In the genomic region with DNA sequence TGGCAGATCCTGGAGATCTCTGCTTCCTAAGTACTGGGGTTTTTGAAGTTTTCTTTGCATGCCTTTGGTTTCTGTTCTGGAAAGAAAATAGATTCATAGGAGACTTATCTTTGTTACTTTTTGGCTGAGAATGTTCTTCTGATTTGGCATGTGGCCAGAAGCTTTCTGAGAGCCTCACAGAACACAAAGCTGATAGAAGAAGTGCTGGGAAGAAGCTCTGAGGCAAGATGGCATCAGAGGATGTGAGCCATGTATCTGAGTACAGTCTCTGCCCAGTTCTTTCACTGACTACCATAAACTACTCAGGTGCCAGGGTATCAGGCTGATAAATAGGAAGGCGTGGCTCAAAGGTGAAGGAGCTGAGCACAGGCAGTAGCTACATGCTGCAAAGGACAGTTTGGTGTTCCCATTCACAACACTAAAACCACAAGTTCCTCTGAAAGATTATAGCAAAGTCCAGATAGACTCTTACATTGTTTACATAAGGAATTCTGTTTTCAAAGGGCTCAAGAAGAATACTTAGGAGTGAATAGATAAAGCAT, we compare ENCODE assay signal across 16 mouse cellular contexts. TPM values are rescaled to one million over a fixed set of nuclear protein-coding genes. Genes with fewer than 3 reads are reported as not detected.
DNase-seq lines count a peak whose midpoint lies in the region; ATAC-seq and TF ChIP-seq lines count a peak whose summit lies in the region.
"Had no signal": no experiment of that assay in that cellular context is flagged by ENCODE, and none has a peak within 500 bp of the region (broad histone marks: within the 10 kb centered on the region; RNA-seq: fewer than 3 reads in every experiment).

No protein-coding gene starts in this region.

- peak; percentile 31 for DNase-seq in hindbrain, postnatal 0 days (ENCODE audit: low spot score)
- peak; percentile 61 for DNase-seq in brain, adult 2 months (ENCODE audit: low read depth, low spot score)
- DNase-seq in midbrain, embryonic 11.5 days (ENCODE audit: low spot score, missing footprints), result no peak
- DNase-seq: adrenal gland, postnatal 14 days; cerebellum, adult 18-20 months; heart, postnatal 36 days; kidney, adult 8-10 months; layer of hippocampus, postnatal 36 days; thymus, postnatal 14 days had no signal

- H3K27ac ChIP-seq in hindbrain, postnatal 0 days, result no peak overlapping the region
- no peak overlapping the region for H3K27ac ChIP-seq in hindbrain, embryonic 12.5 days
- H3K27ac ChIP-seq in neural tube, embryonic 15.5 days (replicated peaks), result peak overlapping the region; percentile 41; the same call in 1 of the 2 replicates
- H3K27ac ChIP-seq in midbrain, embryonic 11.5 days (ENCODE audit: low read depth, low read length), result no peak overlapping the region
- H3K27ac ChIP-seq: lung, embryonic 15.5 days; midbrain, embryonic 15.5 days had no signal

- no peak overlapping the region for H3K9ac ChIP-seq in hindbrain, postnatal 0 days (replicated peaks; ENCODE audit: low read length)
- H3K9ac ChIP-seq in hindbrain, embryonic 12.5 days, result no peak overlapping the region
- no peak overlapping the region for H3K9ac ChIP-seq in neural tube, embryonic 15.5 days (replicated peaks)
- H3K9ac ChIP-seq in midbrain, embryonic 11.5 days (ENCODE audit: low read length), result no peak overlapping the region
- H3K9ac ChIP-seq: lung, embryonic 15.5 days; midbrain, embryonic 15.5 days had no signal

- H3K27me3 ChIP-seq in hindbrain, postnatal 0 days (ENCODE audit: insufficient read depth, low read length), result no peaks in the 10 kb centered on the region
- no peaks in the 10 kb centered on the region for H3K27me3 ChIP-seq in hindbrain, embryonic 12.5 days
- H3K27me3 ChIP-seq in megakaryocyte, embryonic 14.5 days (replicated peaks), result no peaks in the 10 kb centered on the region
- H3K27me3 ChIP-seq in neural tube, embryonic 15.5 days (replicated peaks), result no peaks in the 10 kb centered on the region
- no peaks in the 10 kb centered on the region for H3K27me3 ChIP-seq in midbrain, embryonic 11.5 days (ENCODE audit: control insufficient read depth, insufficient read depth, low read length)
- H3K27me3 ChIP-seq: lung, embryonic 15.5 days; midbrain, embryonic 15.5 days had no signal

- H3K4me3 ChIP-seq in hindbrain, postnatal 0 days (ENCODE audit: low read length), result no peak overlapping the region
- no peak overlapping the region for H3K4me3 ChIP-seq in hindbrain, embryonic 12.5 days
- H3K4me3 ChIP-seq in megakaryocyte, embryonic 14.5 days (replicated peaks), result peak overlapping the region; percentile 2
- no peak overlapping the region for H3K4me3 ChIP-seq in neural tube, embryonic 15.5 days (replicated peaks)
- H3K4me3 ChIP-seq in midbrain, embryonic 11.5 days (ENCODE audit: low read depth, low read length), result no peak overlapping the region
- H3K4me3 ChIP-seq: lung, embryonic 15.5 days; midbrain, embryonic 15.5 days had no signal

- H3K9me3 ChIP-seq in hindbrain, postnatal 0 days (ENCODE audit: low read length), result no peaks in the 10 kb centered on the region
- no peaks in the 10 kb centered on the region for H3K9me3 ChIP-seq in hindbrain, embryonic 12.5 days (replicated peaks)
- no peaks in the 10 kb centered on the region for H3K9me3 ChIP-seq in megakaryocyte, embryonic 14.5 days
- no peaks in the 10 kb centered on the region for H3K9me3 ChIP-seq in neural tube, embryonic 15.5 days (replicated peaks)
- H3K9me3 ChIP-seq in midbrain, embryonic 11.5 days (ENCODE audit: control insufficient read depth, low read length), result no peaks in the 10 kb centered on the region
- H3K9me3 ChIP-seq: lung, embryonic 15.5 days; midbrain, embryonic 15.5 days had no signal

- no peak overlapping the region for H3K4me2 ChIP-seq in hindbrain, postnatal 0 days (ENCODE audit: low read depth, low read length)
- no peak overlapping the region for H3K4me2 ChIP-seq in hindbrain, embryonic 12.5 days (replicated peaks)
- H3K4me2 ChIP-seq in neural tube, embryonic 15.5 days, result no peak overlapping the region
- no peak overlapping the region for H3K4me2 ChIP-seq in midbrain, embryonic 11.5 days
- H3K4me2 ChIP-seq: lung, embryonic 15.5 days; midbrain, embryonic 15.5 days had no signal

- ATAC-seq in hindbrain, postnatal 0 days, result no peak
- ATAC-seq in hindbrain, embryonic 12.5 days (ENCODE audit: low FRiP score), result no peak
- no peak for ATAC-seq in megakaryocyte, adult 5-6 weeks (ENCODE audit: poor library complexity, severe bottlenecking)
- no peak for ATAC-seq in neural tube, embryonic 15.5 days (ENCODE audit: low FRiP score)
- ATAC-seq in midbrain, embryonic 11.5 days (ENCODE audit: low FRiP score), result no peak
- ATAC-seq in inflammation-experienced regulatory T-cells, adult 6 months, result no peak
- ATAC-seq: midbrain, embryonic 15.5 days had no signal

- H3K4me1 ChIP-seq in hindbrain, postnatal 0 days (ENCODE audit: insufficient read depth, low read length), result no peaks in the 10 kb centered on the region
- no peaks in the 10 kb centered on the region for H3K4me1 ChIP-seq in hindbrain, embryonic 12.5 days
- H3K4me1 ChIP-seq in megakaryocyte, embryonic 14.5 days, result peaks cover 47% of the 10 kb centered on the region
- H3K4me1 ChIP-seq in neural tube, embryonic 15.5 days, result peaks cover 16% of the 10 kb centered on the region
- no peaks in the 10 kb centered on the region for H3K4me1 ChIP-seq in midbrain, embryonic 11.5 days (ENCODE audit: control insufficient read depth, insufficient read depth, low read length)
- H3K4me1 ChIP-seq: midbrain, embryonic 15.5 days had no signal

- TF ChIP-seq CTCF in hindbrain, postnatal 0 days (IDR thresholded peaks at IDR 0.05; ENCODE audit: low read depth), result no peak

- H3K36me3 ChIP-seq in hindbrain, postnatal 0 days (ENCODE audit: insufficient read depth, low read length), result no peaks in the 10 kb centered on the region
- H3K36me3 ChIP-seq in hindbrain, embryonic 12.5 days, result no peaks in the 10 kb centered on the region
- H3K36me3 ChIP-seq in megakaryocyte, embryonic 14.5 days (replicated peaks; ENCODE audit: low read length), result peaks cover 35% of the 10 kb centered on the region
- H3K36me3 ChIP-seq in neural tube, embryonic 15.5 days, result no peaks in the 10 kb centered on the region
- H3K36me3 ChIP-seq in midbrain, embryonic 11.5 days (ENCODE audit: control insufficient read depth, insufficient read depth, low read length), result no peaks in the 10 kb centered on the region
- H3K36me3 ChIP-seq: lung, embryonic 15.5 days; midbrain, embryonic 15.5 days had no signal

- 92% methylated on average over 1 of the region's 1 CpGs for WGBS in hindbrain, postnatal 0 days
- 88% methylated on average over 1 of the region's 1 CpGs for WGBS in hindbrain, embryonic 12.5 days
- 52% methylated on average over 1 of the region's 1 CpGs for WGBS in neural tube, embryonic 15.5 days
- WGBS in midbrain, embryonic 11.5 days, result 83% methylated on average over 1 of the region's 1 CpGs

RNA-seq across cellular contexts. Expression of gene Fbxw7, which starts 52.4 kb away (rescaled TPM):
- 40.6 and 40.7 TPM in 2 replicates for total RNA-seq in hindbrain, postnatal 0 days (2014; rRNA removed)
- polyA plus RNA-seq in hindbrain, postnatal 0 days (2015; fragmentation: Nextera tagmentation; extraction: Ambion mirVana), result 39.2 and 40.1 TPM in 2 replicates
- polyA plus RNA-seq in hindbrain, embryonic 12.5 days (2016; fragmentation: Nextera tagmentation; extraction: Ambion mirVana), result 20.6 and 21.5 TPM in 2 replicates
- 2.7 and 3.4 TPM in 2 replicates for polyA plus RNA-seq in megakaryocyte, embryonic 14.5 days (2012; ENCODE audit: insufficient read depth, low replicate concordance)
- total RNA-seq in megakaryocyte, adult 5-6 weeks (2015), result 7.8 and 8.2 TPM in 2 replicates
- total RNA-seq in megakaryocyte, adult 5-6 weeks (2017), result 18.7 and 19.8 TPM in 2 replicates
- 52.0 and 52.8 TPM in 2 replicates for polyA plus RNA-seq in neural tube, embryonic 15.5 days (2015; fragmentation: Nextera tagmentation; extraction: Ambion mirVana)
- polyA plus RNA-seq in midbrain, embryonic 11.5 days (2014; fragmentation: Nextera tagmentation; extraction: Ambion mirVana), result 15.5 and 18.4 TPM in 2 replicates
- polyA plus RNA-seq in inflammation-experienced regulatory T-cells, adult 6 months (2017; shearing (Covaris generic)), result 10 to 100 TPM; 17.0 to 21.0 (median 17.2) TPM
